Mouse (Mus musculus) ES-E14 (cell line): ENCODE results near the gene Npff. TPM values are rescaled to one million over a fixed set of nuclear protein-coding genes. Genes with fewer than 3 reads are reported as not detected.

Experiments used
- DNase-seq: peaks from one replicate; pipeline ENCODE4 v3.0.0-alpha.2; 2013; ENCODE audit warnings: low read depth, low spot score
- H3K27ac ChIP-seq: 2 replicates; pipeline ENCODE4 v1.5.1; 2012; ENCODE audit warnings: low read depth, mild to moderate bottlenecking, low read length, moderate library complexity, mixed read lengths; ENCODE audit not compliant: poor library complexity, insufficient read depth, severe bottlenecking
- H3K36me3 ChIP-seq: 2 replicates; pipeline ENCODE4 v1.6.1; 2012; ENCODE audit warnings: mild to moderate bottlenecking, low read length, moderate library complexity, mixed read lengths; ENCODE audit not compliant: control insufficient read depth, poor library complexity, insufficient read depth, severe bottlenecking
- H3K4me1 ChIP-seq, 2 experiments: fragments of 150-350 bp in 1 of 2; sonication (generic) in 1 of 2; 2 replicates each; pipeline ENCODE4 v1.6.1; 2012; ENCODE audit warnings: low read length in 2 of 2, mild to moderate bottlenecking in 1 of 2, mixed read lengths in 1 of 2; ENCODE audit not compliant: control insufficient read depth in 2 of 2, insufficient read depth in 2 of 2, poor library complexity in 1 of 2
- H3K4me3 ChIP-seq, 2 experiments: fragments of 150-350 bp in 1 of 2; sonication (generic) in 1 of 2; 2 replicates each; pipeline ENCODE4 v1.5.1; 2012; ENCODE audit warnings: low read length in 2 of 2, low read depth in 1 of 2, mild to moderate bottlenecking in 1 of 2, mixed read lengths in 1 of 2; ENCODE audit not compliant: insufficient read depth in 1 of 2, poor library complexity in 1 of 2, severe bottlenecking in 1 of 2
- H3K9ac ChIP-seq: 2 replicates; pipeline ENCODE4 v1.6.1; 2012; ENCODE audit warnings: low read depth, mild to moderate bottlenecking, low read length, mixed read lengths; ENCODE audit not compliant: poor library complexity, insufficient read depth, severe bottlenecking
- H3K9me3 ChIP-seq: fragments of 150-350 bp; sonication (generic); 2 replicates; pipeline ENCODE4 v1.6.1; 2012; ENCODE audit warnings: low read depth, mild to moderate bottlenecking, low read length; ENCODE audit not compliant: control insufficient read depth, insufficient read depth
- CHD2 ChIP-seq: IDR thresholded peaks from 2 replicates; pipeline ENCODE4 v1.6.1; 2014; ENCODE audit warnings: mild to moderate bottlenecking, low read depth, low read length, inconsistent platforms
- HCFC1 ChIP-seq: IDR thresholded peaks from 2 replicates; pipeline ENCODE4 v1.6.1; 2012; ENCODE audit warnings: low read length, inconsistent platforms, borderline replicate concordance; ENCODE audit not compliant: insufficient read depth
- MAFK ChIP-seq: IDR thresholded peaks from 2 replicates; pipeline ENCODE4 v1.6.1; 2014; ENCODE audit warnings: mild to moderate bottlenecking, low read depth, low read length, inconsistent platforms; ENCODE audit not compliant: insufficient read depth
- ZC3H11A ChIP-seq: IDR thresholded peaks from 2 replicates; pipeline ENCODE4 v1.6.1; 2012; ENCODE audit warnings: low read depth, mild to moderate bottlenecking, inconsistent platforms, low read length, borderline replicate concordance
- ZNF384 ChIP-seq: IDR thresholded peaks from 2 replicates; pipeline ENCODE4 v1.6.1; 2012; ENCODE audit warnings: low read depth, low read length, inconsistent platforms
- in situ Hi-C, 2 experiments: fragments of 600-800 bp; cut with MboI; formaldehyde crosslinking; loops; one replicate each; pipeline ENCODE4 v1.15.1; 2025; ENCODE audit warnings: low sequenced_read_pairs in 2 of 2, inconsistent platforms in 1 of 2; ENCODE audit not compliant: unreplicated experiment in 2 of 2
- total RNA-seq: library from RNA; depleted of rRNA; stranded (reverse); fragments of 300-350 nt; gene quantifications from 2 replicates; pipeline ENCODE4 v1.2.3, GENCODE M21; 2012

Npff gene
- total RNA-seq, 1 experiment = 2.6 TPM

- Histone ChIP-seq H3K36me3 (no peaks in the 10 kb centered on the region; the same call in none of the 2 replicates), H3K9me3 (no peaks in the 10 kb centered on the region), H3K4me1 (no peaks in the 10 kb centered on the region), H3K4me3 (no peak overlapping the region), H3K9ac (no peak overlapping the region), H3K27ac (no peak overlapping the region)
- no peak for DNase-seq
- in situ Hi-C loops = no loop called here
- TF ChIP-seq MAFK (no peak), HCFC1 (no peak), ZNF384 (no peak)
Measured at GRCm38 (mm10) chr15:102546677-102547427, 22.1 kb upstream of the Npff start.

DNA sequence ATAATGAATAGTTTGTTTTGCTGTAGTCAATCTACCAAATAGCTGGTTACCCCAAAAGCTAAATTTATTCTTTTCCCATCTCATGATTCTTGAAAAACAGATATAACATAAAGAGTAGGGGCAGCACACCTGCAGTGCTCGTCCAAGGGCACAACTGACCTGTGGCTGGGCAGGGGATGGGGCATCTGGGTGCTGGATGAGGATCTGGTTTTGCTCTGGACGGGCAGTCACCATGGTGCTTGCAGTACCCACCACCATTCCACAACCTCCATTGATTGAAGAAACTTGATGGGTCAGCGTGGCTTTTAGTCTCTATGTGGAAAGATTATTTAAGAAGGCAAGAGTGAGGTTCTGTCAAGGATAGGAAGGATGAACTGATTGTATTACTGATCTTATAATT lies 21.5 kb upstream of the Npff start:
- Histone ChIP-seq H3K9me3 (no peaks in the 10 kb centered on the region), H3K36me3 (no peaks in the 10 kb centered on the region; the same call in none of the 2 replicates), H3K4me3 (no peak overlapping the region), H3K9ac (no peak overlapping the region), H3K4me1 (no peaks in the 10 kb centered on the region), H3K27ac (no peak overlapping the region)
- TF ChIP-seq MAFK (no peak), HCFC1 (no peak), ZNF384 (no peak)
- in situ Hi-C loops = no loop called here
- no peak for DNase-seq

GRCm38 (mm10) chr15:102544801-102545200 lies 20.1 kb upstream of the Npff start:
- Histone ChIP-seq H3K4me3 (no peak overlapping the region), H3K27ac (no peak overlapping the region), H3K4me1 (no peaks in the 10 kb centered on the region), H3K36me3 (no peaks in the 10 kb centered on the region; the same call in none of the 2 replicates), H3K9ac (no peak overlapping the region), H3K9me3 (no peaks in the 10 kb centered on the region)
- TF ChIP-seq ZC3H11A = no peak
- TF ChIP-seq MAFK = no peak
- TF ChIP-seq HCFC1 = no peak
- TF ChIP-seq ZNF384 = no peak
- no peak for TF ChIP-seq CHD2
- in situ Hi-C loops = no loop called here
- DNase-seq = no peak

DNA sequence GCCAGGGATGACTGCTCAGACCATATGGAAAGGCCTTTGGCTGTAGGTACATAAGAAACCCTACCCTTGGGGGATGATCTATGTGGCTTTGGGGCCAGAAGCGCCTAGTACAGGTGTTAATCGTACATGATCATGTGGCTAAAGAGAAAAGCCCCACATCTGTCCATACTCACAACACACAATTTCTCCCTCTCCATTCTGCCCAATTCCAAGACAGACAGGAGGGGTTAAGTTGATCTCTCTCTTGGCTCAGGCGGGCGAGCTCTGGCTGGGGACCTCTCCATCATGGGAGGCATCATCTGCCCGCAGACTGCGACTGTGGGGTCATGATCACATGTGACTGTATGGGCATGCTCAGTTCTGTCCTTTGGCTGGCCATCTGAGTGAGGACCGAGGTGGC lies 9.2 kb upstream of the Npff start:
- H3K9ac ChIP-seq = no peak overlapping the region
- no peak overlapping the region for H3K4me3 ChIP-seq
- no peak overlapping the region for H3K27ac ChIP-seq
- H3K36me3 ChIP-seq = peaks cover 6% of the 10 kb centered on the region
- DNase-seq = no peak
- no peaks in the 10 kb centered on the region for H3K9me3 ChIP-seq
- TF ChIP-seq ZC3H11A = no peak
- no peak for TF ChIP-seq CHD2
- no peaks in the 10 kb centered on the region for H3K4me1 ChIP-seq
- in situ Hi-C loops = no loop called here

DNA sequence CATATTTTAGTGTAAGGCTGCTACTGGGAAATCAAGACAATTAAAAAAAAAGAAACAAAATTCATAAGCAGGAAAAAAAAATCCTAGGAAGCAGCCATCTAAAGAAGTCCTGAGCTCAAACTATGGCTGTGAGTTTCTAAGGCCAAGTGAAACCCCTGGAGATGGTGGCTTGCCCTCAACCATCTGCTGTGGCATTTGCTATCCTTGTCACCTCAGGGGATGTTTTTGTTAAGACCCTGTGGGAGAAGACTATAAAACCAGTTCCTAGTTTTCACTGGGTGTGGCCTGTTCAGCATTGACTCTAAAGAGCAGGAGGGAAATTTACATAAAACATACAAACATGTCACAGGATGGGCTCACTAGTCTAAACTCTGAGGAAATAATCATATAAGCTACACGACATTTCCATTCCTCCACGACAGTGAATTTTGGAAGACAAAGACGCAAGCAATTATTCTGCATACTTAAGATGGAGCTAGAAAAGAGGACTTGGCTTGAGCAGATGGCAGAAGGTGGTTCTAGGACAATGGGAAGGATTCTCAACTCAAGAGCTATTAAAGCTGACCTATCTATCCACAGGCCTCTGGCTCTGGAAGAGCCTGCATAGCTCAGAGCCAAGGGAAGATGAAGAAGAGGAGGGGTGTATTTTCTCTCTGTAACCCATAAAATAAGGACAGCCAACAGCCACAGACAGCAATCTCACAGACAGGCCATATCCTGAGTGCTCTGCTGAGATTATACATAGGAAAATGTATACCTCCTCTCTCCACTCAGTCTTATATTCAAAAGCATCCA lies 7.6 kb upstream of the Npff start:
- H3K9ac ChIP-seq = no peak overlapping the region
- TF ChIP-seq ZNF384 = no peak
- TF ChIP-seq CHD2 = no peak
- no peak for TF ChIP-seq MAFK
- no peak for TF ChIP-seq HCFC1
- TF ChIP-seq ZC3H11A = no peak
- in situ Hi-C loops = no loop called here
- H3K27ac ChIP-seq = no peak overlapping the region
- H3K36me3 ChIP-seq = peaks cover 6% of the 10 kb centered on the region
- H3K4me1 ChIP-seq = no peaks in the 10 kb centered on the region
- no peak for DNase-seq
- no peaks in the 10 kb centered on the region for H3K9me3 ChIP-seq
- no peak overlapping the region for H3K4me3 ChIP-seq
